Mouse (Mus musculus) heart, adult 2 months (tissue): ENCODE results near the gene Necab2. TPM values are rescaled to one million over a fixed set of nuclear protein-coding genes. Genes with fewer than 3 reads are reported as not detected.

ENCODE experiments used
- DNase-seq, 2 experiments: peaks; one replicate each; pipeline ENCODE4 v3.0.0; 2021
- H3K27ac ChIP-seq: fragments of 200-600 bp; 2 replicates; pipeline ENCODE4 v1.8.1; 2022
- H3K27me3 ChIP-seq: fragments of 200-500 bp; 2 replicates; pipeline ENCODE4 v1.6.1; 2012; ENCODE audit warnings: mild to moderate bottlenecking, low read length, inconsistent platforms, mixed read lengths; ENCODE audit not compliant: control insufficient read depth, insufficient read depth
- H3K36me3 ChIP-seq: fragments of 200-500 bp; 2 replicates; pipeline ENCODE4 v1.6.1; 2012; ENCODE audit warnings: low read length, inconsistent platforms; ENCODE audit not compliant: control insufficient read depth, insufficient read depth
- H3K4me1 ChIP-seq: fragments of 200-500 bp; 2 replicates; pipeline ENCODE4 v1.6.1; 2011; ENCODE audit warnings: low read length; ENCODE audit not compliant: control insufficient read depth, insufficient read depth
- H3K4me3 ChIP-seq: fragments of 200-600 bp; 2 replicates; pipeline ENCODE4 v1.8.1; 2022
- H3K79me2 ChIP-seq: fragments of 200-500 bp; replicated peaks from 2 replicates; pipeline ENCODE4 v1.6.1; 2012; ENCODE audit warnings: mild to moderate bottlenecking, inconsistent platforms, low read length, moderate library complexity, mixed read lengths; ENCODE audit not compliant: control insufficient read depth, insufficient read depth
- H3K9ac ChIP-seq: fragments of 200-500 bp; 2 replicates; pipeline ENCODE4 v1.6.1; 2012; ENCODE audit warnings: low read depth, mild to moderate bottlenecking, control low read depth, inconsistent platforms, low read length, mixed read lengths
- CTCF ChIP-seq: fragments of 200-600 bp; IDR thresholded peaks from 2 replicates; pipeline ENCODE4 v1.8.1; 2022; ENCODE audit warnings: antibody characterized with exemption, mild to moderate bottlenecking, moderate library complexity
- EP300 ChIP-seq: fragments of 200-500 bp; IDR thresholded peaks from 2 replicates; pipeline ENCODE4 v1.6.1; 2011; ENCODE audit warnings: low read depth, low read length, control low read depth; ENCODE audit not compliant: insufficient read depth
- POLR2A ChIP-seq: fragments of 200-500 bp; IDR thresholded peaks from 2 replicates; pipeline ENCODE4 v1.6.1; 2011; ENCODE audit warnings: mild to moderate bottlenecking, low read depth, low read length, control low read depth; ENCODE audit not compliant: insufficient read depth
- WGBS: fragments of 180-500 bp; shearing (Covaris S2); methylation state at CpG from one replicate; pipeline ENCODE4 v1.1.7; 2018; 5-methylcytosine and 5-hydroxymethylcytosine counted together
- intact Hi-C: fragments of 180-260 bp; cut with DNase I; formaldehyde crosslinking; loops from one replicate; pipeline ENCODE4 v1.15.1; 2025
- polyA plus RNA-seq: library from polyadenylated mRNA; depleted of rRNA; stranded (reverse); fragments of >200 nt; gene quantifications from 2 replicates; pipeline ENCODE4 v1.2.3, GENCODE M21; 2012
- total RNA-seq, 2 experiments: library from RNA; stranded (reverse); gene quantifications; 2 replicates each; pipeline ENCODE4 v1.2.3; 2021

Gene Necab2
- total and polyA plus RNA-seq, 3 experiments, result not detected

GRCm38 (mm10) chr8:119403912-119404311, 42.6 kb upstream of the Necab2 start:
- Histone ChIP-seq H3K27me3 (no peaks in the 10 kb centered on the region), H3K79me2 (no peaks in the 10 kb centered on the region; the same call in 1 of the 2 replicates), H3K27ac (no peak overlapping the region), H3K4me3 (no peak overlapping the region), H3K4me1 (peaks cover 2% of the 10 kb centered on the region; the same call in 1 of the 2 replicates), H3K9ac (no peak overlapping the region), H3K36me3 (no peaks in the 10 kb centered on the region)
- intact Hi-C loops, result no loop called here
- WGBS, result 74% methylated on average over 10 of the region's 10 CpGs
- TF ChIP-seq CTCF (no peak), EP300 (no peak), POLR2A (no peak)
- DNase-seq, result no peak

GRCm38 (mm10) chr8:119404648-119405047, 41.9 kb upstream of the Necab2 start:
- WGBS, result 93% methylated on average over 5 of the region's 5 CpGs
- DNase-seq, result no peak

GRCm38 (mm10) chr8:119408311-119408710, 38.2 kb upstream of the Necab2 start:
- no peaks in the 10 kb centered on the region for H3K27me3 ChIP-seq
- TF ChIP-seq CTCF, result no peak
- TF ChIP-seq POLR2A, result no peak
- no peak for TF ChIP-seq EP300
- WGBS, result 88% methylated on average over 8 of the region's 8 CpGs
- H3K36me3 ChIP-seq, result no peaks in the 10 kb centered on the region
- intact Hi-C loops, result no loop called here
- H3K4me3 ChIP-seq, result no peak overlapping the region
- H3K9ac ChIP-seq, result no peak overlapping the region
- DNase-seq, result no peak
- H3K4me1 ChIP-seq, result peaks cover 3% of the 10 kb centered on the region; the same call in 1 of the 2 replicates
- no peaks in the 10 kb centered on the region for H3K79me2 ChIP-seq
- no peak overlapping the region for H3K27ac ChIP-seq

More at GRCm38 (mm10) chr8:119404648-119405047, 41.9 kb upstream of the Necab2 start:
- no peak overlapping the region for H3K4me3 ChIP-seq
- no peaks in the 10 kb centered on the region for H3K27me3 ChIP-seq
- no peak overlapping the region for H3K9ac ChIP-seq
- TF ChIP-seq POLR2A, result no peak
- H3K79me2 ChIP-seq, result no peaks in the 10 kb centered on the region; the same call in 1 of the 2 replicates
- no peaks in the 10 kb centered on the region for H3K36me3 ChIP-seq
- peaks cover 2% of the 10 kb centered on the region; the same call in 1 of the 2 replicates for H3K4me1 ChIP-seq
- intact Hi-C loops, result no loop called here
- no peak overlapping the region for H3K27ac ChIP-seq

GRCm38 (mm10) chr8:119412037-119412734, 34.3 kb upstream of the Necab2 start:
- Histone ChIP-seq H3K4me3 (no peak overlapping the region), H3K79me2 (no peaks in the 10 kb centered on the region), H3K27ac (no peak overlapping the region), H3K27me3 (no peaks in the 10 kb centered on the region), H3K9ac (no peak overlapping the region), H3K4me1 (peaks cover 3% of the 10 kb centered on the region; the same call in 1 of the 2 replicates), H3K36me3 (no peaks in the 10 kb centered on the region)
- intact Hi-C loops, result loop anchor here (1.0 to 2.0 kb wide), 3 partner anchors 29 to 193 kb away; partner anchors contain the start of gene Taf1c
- TF ChIP-seq CTCF (peak; percentile 10; the same call in 1 of the 2 replicates), POLR2A (no peak)
- WGBS, result 61% methylated on average over 10 of the region's 10 CpGs
- DNase-seq, result no peak

GRCm38 (mm10) chr8:119412735-119413498, 33.6 kb upstream of the Necab2 start:
- 14% methylated on average over 18 of the region's 18 CpGs for WGBS
- TF ChIP-seq CTCF (peak; percentile 92), EP300 (peak; percentile 64; the same call in 1 of the 2 replicates), POLR2A (no peak)
- Histone ChIP-seq H3K4me3 (no peak overlapping the region), H3K27me3 (no peaks in the 10 kb centered on the region), H3K4me1 (peaks cover 3% of the 10 kb centered on the region; the same call in 1 of the 2 replicates), H3K9ac (peak overlapping the region; percentile 41), H3K79me2 (no peaks in the 10 kb centered on the region), H3K27ac (no peak overlapping the region), H3K36me3 (no peaks in the 10 kb centered on the region)
- DNase-seq, result peak; percentile 75 to 85
- intact Hi-C loops, result loop anchor here (1.0 to 2.0 kb wide), 3 partner anchors 28 to 192 kb away; partner anchors contain the start of gene Taf1c
